Mouse (Mus musculus): Measurements from ENCODE around the gene Olfr1386. TPM values are rescaled to one million over a fixed set of nuclear protein-coding genes. Genes with fewer than 3 reads are reported as not detected.
"Not testable (repeated sequence)": the region's sequence is repeated elsewhere in the genome, so short reads cannot be mapped to it uniquely, and the experiment has no call there.

The Olfr1386 gene
- not detected for total RNA-seq (2021)
- long read RNA-seq, result 0 reads

DNA sequence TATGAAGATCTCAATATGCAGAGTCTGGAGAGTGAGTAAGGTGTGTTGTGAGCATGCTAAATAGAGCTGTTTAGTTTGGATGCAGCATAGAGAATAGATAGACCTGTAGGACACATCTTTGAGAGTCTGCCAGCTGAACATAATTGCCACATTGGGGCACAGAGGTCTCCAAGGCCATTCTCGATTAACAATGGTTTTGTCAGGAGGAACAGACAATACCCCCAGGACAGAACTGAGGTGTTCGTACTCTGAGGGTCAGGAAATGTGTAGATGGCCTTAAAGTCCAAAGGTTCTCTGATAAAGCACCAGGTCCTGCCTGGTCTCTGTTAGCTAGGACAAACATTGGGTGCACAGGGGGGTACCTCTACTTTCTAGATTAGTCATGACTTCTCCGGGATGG is at the start of gene Olfr1386:
TSS of gene Olfr1386 (plus strand) at position 301 of the 400 bp plus-strand sequence.
- DNase-seq (ENCODE audit: low spot score in 2 of 2), result not testable (repeated sequence)

DNA sequence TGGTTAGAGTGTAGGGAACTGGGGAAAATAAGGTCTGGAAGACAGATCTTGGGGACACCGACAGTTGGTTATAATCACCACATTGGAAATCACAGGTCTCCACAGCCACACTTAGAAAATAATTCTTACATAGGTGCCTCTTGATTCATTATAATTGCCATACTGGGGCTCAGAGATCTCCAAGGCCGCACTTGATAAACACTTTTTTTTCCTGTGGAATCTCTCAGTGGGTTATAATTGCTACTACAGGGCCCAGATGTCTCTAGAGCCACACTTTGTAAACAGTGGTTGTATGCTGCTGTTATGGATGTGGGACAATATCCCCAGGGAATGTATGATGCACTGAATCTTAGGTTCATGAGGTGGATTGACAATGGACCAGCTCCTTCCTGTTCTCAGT is 42.1 kb upstream of the Olfr1386 start, which contains the start of gene Olfr1389:
TSS of gene Olfr1389 (plus strand) at position 301 of the 400 bp plus-strand sequence.
- no peak for DNase-seq (ENCODE audit: low spot score in 2 of 2)

DNA sequence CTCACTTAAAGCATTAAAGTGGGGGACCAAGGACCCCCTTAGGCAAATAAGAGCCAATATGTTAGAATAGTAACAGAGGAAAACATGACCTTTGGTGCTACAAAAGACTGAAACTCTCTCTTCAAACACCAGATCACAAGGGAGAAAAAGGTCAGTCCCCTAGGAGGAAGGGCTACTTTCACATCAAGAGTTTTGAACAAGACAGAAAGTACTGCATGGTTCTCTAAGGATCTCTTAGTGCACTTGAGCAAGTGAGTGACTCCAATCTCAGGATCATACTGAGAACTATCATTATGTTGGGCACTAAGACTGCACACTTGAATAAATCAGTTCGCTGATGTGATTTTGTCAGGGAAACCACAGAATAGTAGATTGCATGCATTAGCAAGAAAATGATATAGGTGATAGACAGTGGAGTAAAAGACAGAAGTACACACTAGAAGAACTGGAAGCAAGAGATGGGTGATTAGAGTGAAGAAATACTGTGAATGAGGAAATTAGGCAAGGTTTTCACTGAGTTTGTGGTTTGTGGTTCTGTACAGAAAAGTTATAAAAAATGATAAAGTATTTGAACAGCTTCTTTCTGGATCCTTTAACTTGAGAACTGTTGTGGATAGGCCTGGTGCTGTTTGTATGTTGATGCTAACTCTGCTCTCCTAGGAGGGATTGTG is 39.5 kb upstream of the Olfr1386 start:
- no peak for DNase-seq (ENCODE audit: low spot score in 2 of 2)

DNA sequence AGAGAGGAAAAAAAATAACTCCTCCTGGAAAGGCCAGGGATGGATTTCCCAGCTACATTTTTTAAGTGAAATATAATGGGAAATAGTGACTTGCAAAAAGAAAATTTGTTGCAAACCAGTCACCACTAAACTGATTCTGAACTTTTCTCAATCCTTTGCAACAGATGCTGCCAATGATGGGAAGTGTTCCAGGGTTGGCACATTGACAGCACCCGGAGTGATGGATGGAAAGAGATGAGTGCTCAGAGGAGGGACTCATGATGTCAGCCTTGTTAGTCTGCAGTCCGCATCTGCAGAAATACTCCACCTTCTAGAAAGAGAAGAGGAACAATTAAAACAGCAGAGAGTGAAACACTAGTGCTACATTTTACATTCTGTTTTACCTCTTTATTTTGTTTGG is 35.2 kb upstream of the Olfr1386 start:
- DNase-seq (ENCODE audit: low spot score in 2 of 2), result peak; percentile 37 to 47

DNA sequence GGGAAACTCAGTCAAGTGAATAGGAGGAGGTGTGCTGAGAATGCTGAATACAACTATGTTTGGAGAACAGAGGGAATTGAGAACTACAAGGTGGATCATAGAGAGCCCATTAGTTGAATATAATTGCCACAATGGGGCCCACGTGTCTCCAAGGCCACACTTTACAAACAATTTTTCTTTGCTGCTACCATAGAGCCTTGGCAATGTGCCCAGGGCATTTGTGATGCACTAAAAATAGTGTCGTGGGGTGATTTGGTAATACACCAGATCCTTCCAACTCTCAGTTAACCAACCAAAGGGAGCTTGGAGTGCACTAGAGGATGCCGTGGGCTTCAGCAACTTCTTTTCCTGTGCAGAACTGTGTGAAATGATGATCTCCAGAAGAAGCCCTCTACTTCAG is 28.4 kb upstream of the Olfr1386 start, which contains the start of gene Olfr1388:
TSS of gene Olfr1388 (plus strand) at position 214 of the 400 bp plus-strand sequence.
- peak in 1 of 2 experiments; percentile 17 for DNase-seq (ENCODE audit: low spot score in 2 of 2)

DNA sequence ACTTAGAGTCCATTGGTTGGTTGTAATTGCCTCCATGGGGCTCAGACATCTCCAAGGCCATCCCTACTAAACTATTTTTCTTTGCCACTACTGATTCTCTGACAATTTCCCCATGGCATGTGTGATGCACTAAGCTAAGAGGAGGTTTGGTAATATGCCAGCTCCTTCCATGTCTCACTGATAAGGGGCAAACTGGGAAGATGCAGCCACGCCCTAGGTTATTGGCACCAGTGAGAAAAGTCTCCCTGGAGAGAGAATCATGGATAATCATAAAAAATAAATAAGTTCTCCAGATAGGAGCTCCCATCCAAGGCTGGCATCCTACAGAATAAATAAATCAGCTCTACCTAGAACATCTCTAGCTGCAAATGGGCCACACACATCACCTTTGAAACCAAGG is 9.8 kb upstream of the Olfr1386 start, which contains the start of gene Olfr1387:
TSS of gene Olfr1387 (plus strand) at position 301 of the 400 bp plus-strand sequence.
- DNase-seq (ENCODE audit: low spot score in 2 of 2), result no peak

DNA sequence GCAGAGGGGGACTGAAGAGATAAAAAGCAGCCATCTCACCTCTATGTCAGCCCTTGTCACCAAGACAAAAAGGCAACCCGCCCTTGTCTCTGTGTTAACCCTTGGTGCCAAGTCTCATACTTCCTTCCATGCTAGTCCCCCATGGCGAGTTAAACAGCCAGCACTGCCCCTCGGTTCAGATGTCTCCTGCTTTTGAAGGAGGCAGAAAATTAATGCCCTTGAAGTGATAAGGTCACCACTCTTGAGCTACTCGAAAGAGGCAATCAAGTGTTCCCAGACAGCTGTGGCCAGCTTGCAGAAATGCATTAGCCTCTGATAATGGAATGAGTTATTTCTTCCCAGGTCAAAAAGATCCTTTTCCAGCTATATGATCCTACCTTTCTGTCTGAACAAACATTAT is 21.1 kb downstream of the Olfr1386 start:
- no peak for DNase-seq (ENCODE audit: low spot score in 2 of 2)

DNA sequence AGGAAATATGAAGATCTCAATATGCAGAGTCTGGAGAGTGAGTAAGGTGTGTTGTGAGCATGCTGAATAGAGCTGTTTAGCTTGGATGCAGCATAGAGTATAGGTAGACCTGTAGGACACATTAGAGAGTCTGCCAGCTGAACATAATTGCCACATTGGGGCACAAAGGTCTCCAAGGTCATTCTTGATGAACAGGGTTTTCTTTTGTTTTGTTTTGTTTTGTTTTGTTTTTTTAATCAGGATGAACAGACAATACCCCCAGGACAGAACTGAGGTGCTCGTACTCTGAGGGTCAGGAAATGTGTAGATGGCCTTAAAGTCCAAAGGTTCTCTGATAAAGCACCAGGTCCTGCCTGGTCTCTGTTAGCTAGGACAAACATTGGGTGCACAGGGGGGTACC is 23.9 kb downstream of the Olfr1386 start, which contains the start of gene Olfr1385:
TSS of gene Olfr1385 (plus strand) at position 301 of the 400 bp plus-strand sequence.
- not testable (repeated sequence) for DNase-seq (ENCODE audit: low spot score in 2 of 2)

DNA sequence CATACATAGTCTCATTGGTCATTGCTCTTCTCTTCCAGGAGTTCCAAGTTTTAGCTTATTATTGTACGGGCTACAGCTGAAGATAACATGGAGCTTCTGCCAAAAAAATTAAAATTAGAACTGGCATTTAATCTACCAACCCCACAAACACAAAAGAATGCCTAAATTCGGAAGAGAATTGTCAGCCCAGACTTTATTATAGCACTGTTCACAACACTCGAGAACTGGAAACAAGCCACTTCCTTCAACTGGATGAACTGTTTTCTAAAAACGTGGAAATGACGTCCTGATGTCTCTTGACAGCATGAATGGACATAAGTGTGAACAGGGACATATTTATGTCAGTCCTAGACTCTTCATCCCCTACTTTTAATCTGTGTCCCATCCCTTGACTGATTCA is 53.2 kb downstream of the Olfr1386 start:
- DNase-seq (ENCODE audit: low spot score in 2 of 2), result no peak

DNA sequence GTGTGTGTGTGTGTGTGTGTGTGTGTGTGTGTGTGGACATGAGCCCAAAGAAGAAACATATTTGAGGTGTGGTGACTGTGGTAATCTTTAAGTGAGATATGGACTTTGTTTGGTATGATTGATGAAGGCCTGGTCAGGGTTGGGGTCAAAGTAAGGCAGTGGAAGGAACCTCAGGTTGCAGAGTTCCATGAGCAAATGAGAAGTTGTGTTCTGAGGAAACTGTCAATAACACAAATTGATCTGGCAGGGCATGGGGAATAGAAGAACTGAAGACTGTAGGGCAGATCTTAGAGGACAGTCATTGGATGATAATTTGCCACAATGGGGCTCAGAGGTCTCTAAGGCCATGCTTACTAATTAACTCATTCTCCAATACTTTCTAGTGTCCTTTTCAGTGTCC is 54.5 kb downstream of the Olfr1386 start, which contains the start of gene Olfr1383:
TSS of gene Olfr1383 (plus strand) at position 301 of the 400 bp plus-strand sequence.
- DNase-seq (ENCODE audit: low spot score in 2 of 2), result no peak

Other genes with a start within 250 kb of the Olfr1386 start
- gene Mgat1, start 220.9 kb upstream of the Olfr1386 start, total RNA-seq (2021), result 10 to 100 TPM; 56.0 to 60.7 TPM
- gene Olfr1393, start 186.7 kb upstream of the Olfr1386 start, total RNA-seq (2021), result not detected
- under 1 TPM in 1 of 2 experiments, not detected in 1; 0.10 TPM for gene Olfr1392, start 179.8 kb upstream of the Olfr1386 start, total RNA-seq (2021)
- not detected for gene Olfr10, start 160.3 kb upstream of the Olfr1386 start, total RNA-seq (2021)
- not detected for gene Olfr1391, start 142.3 kb upstream of the Olfr1386 start, total RNA-seq (2021)
- gene Olfr1390, start 129.9 kb upstream of the Olfr1386 start, total RNA-seq (2021), result not detected
- gene Olfr1389, start 42.0 kb upstream of the Olfr1386 start, total RNA-seq (2021), result not detected
- gene Olfr1388, start 28.4 kb upstream of the Olfr1386 start, total RNA-seq (2021), result under 1 TPM; 0.43 to 0.47 TPM
- not detected for gene Olfr1387, start 9.7 kb upstream of the Olfr1386 start, total RNA-seq (2021)
- gene Olfr1385, start 24.0 kb downstream of the Olfr1386 start, total RNA-seq (2021), result not detected
- not detected for gene Olfr1384, start 41.7 kb downstream of the Olfr1386 start, total RNA-seq (2021)
- gene Olfr1383, start 54.6 kb downstream of the Olfr1386 start, total RNA-seq (2021), result under 1 TPM in 1 of 2 experiments, not detected in 1; 0.35 TPM
- gene Olfr1382, start 63.2 kb downstream of the Olfr1386 start, total RNA-seq (2021), result not detected
- gene Olfr1381, start 78.4 kb downstream of the Olfr1386 start, total RNA-seq (2021), result not detected
- gene Olfr1380, start 91.8 kb downstream of the Olfr1386 start, total RNA-seq (2021), result not detected
- 1 to 10 TPM; 2.1 to 2.3 TPM for gene Flt4, start 144.2 kb downstream of the Olfr1386 start, total RNA-seq (2021)
- not detected for gene Scgb3a1, start 198.6 kb downstream of the Olfr1386 start, total RNA-seq (2021)
- gene Cnot6, start 247.7 kb downstream of the Olfr1386 start, total RNA-seq (2021), result 10 to 100 TPM; 48.3 to 48.8 TPM